Mouse (Mus musculus): ENCODE results near the gene Olfr1280. TPM values are rescaled to one million over a fixed set of nuclear protein-coding genes. Genes with fewer than 3 reads are reported as not detected.
"Not testable (repeated sequence)": the region's sequence is repeated elsewhere in the genome, so short reads cannot be mapped to it uniquely, and the experiment has no call there.

The Olfr1280 gene
- not detected for total RNA-seq (2021)
- long read RNA-seq, experiment 1 = 0 reads
- long read RNA-seq, experiment 2 = 0 reads

DNA sequence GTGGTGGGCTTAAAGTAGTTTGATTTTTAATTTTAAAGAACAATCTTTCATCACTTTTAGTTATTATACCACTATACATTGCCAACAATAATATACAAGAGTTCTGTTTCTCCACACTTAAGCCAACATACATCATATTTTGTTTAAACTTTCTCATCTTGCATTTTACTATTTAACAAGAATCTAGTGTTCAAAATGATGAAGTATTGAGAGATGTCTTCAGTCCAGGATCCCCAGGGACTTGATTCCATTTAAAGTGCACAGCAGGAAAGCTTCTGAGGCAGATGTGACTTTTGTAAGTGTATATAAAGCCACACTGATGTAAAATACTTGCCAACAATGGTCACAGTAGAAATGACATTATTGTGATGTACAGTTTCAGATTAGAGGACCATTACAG is at the start of gene Olfr1280:
TSS of gene Olfr1280 (plus strand) at position 301 of the 400 bp plus-strand sequence.
- no peak for DNase-seq

DNA sequence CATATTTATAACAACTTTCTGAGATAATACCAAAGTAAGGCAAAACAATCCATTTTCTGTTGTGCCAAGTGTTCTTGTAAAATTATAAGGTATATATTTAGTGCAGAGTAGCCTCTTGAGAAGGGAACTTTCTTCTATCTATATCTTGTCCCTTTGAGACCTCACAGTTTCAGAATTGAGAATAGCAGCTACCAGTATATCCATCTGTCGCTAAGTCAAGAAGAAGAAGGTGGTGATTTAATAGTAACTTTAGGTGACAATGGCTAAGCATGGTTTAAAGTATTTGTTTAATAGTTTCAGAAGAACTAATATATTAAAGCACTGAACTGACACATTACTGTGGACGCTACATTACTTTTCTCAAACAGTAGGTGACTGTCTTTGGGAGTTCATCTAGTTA is 39.8 kb upstream of the Olfr1280 start, which contains the start of gene Olfr1277:
TSS of gene Olfr1277 (minus strand) at position 101 of the 400 bp plus-strand sequence.
- DNase-seq = no peak

DNA sequence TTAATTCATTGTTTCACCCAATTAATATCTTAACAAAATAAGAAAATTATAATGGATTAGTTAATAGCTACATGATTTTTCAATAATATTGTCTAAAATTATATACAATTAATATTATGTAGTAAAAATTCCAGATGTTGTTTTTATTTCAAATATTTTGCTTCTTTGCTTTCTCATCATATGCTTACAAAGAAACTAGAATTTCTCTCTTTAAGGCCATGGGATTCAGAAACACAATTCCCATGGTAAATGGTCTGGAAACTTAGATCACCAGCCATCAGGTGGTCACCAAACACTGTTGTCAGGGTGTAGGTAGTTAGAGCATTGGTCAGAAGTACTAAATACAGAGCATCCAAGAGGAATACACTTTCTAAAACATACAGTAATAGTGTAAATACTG is 24.0 kb upstream of the Olfr1280 start, which contains the start of gene Olfr1278:
TSS of gene Olfr1278 (plus strand) at position 301 of the 400 bp plus-strand sequence.
- DNase-seq = no peak

DNA sequence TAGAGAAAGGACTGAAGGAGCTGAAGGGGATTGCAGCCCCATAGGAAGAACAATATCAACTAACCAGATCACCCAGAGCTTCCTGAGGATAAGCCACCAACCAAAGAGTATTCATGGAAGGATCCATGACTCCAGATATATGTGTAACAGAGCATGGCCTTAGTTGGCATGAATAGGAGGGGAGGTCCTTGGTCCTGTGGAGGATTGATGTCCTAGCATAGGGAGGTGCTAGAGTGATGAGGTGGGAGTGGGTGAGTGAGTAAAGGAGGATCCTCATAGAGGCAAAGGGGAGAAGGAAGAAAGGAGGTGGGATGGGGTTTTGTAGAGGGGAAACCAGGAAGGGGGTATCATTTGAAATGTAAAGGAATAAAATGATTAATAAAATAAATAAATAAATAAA is 15.3 kb upstream of the Olfr1280 start:
- no peak for DNase-seq

DNA sequence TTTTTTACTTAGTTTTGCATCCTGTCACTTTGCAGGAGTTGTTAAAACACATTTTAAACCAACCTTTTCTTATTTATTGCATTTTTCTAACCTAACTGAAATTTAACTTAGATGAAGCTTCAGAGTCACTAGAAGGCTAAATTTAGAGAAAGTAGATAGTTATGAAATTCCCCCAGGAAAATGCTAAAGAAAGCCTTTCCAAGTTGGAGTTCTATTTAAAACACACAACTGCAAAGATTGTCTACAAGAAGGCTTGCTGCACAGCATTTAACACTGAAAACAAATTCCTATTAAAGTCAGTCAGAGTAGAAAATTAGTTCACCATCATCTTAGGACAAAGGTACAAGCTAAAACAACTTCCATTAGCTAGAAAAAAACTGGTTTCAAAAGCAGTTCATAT is 13.4 kb upstream of the Olfr1280 start, which contains the start of gene Olfr1279:
TSS of gene Olfr1279 (plus strand) at position 262 of the 400 bp plus-strand sequence.
- DNase-seq = no peak

DNA sequence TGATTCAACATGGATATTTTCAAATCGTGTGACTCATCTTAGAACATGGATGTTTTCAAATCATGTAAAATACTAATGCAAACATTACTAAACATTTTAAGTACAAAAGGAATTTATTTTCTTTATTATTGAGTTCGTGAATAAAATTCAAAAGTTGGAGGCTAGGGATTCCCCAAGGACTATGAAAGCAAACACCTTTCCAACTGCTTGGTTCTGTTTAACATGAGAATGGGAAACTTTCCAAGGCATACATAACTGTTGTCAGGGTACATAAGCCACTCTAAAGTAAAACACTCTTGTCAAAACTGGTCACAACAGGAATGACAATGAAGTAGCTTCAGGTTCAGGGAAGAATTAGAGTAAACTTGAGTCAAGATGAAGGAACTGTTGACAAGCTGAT is 12.4 kb downstream of the Olfr1280 start, which contains the start of gene Olfr1281:
TSS of gene Olfr1281 (plus strand) at position 301 of the 400 bp plus-strand sequence.
- no peak for DNase-seq

DNA sequence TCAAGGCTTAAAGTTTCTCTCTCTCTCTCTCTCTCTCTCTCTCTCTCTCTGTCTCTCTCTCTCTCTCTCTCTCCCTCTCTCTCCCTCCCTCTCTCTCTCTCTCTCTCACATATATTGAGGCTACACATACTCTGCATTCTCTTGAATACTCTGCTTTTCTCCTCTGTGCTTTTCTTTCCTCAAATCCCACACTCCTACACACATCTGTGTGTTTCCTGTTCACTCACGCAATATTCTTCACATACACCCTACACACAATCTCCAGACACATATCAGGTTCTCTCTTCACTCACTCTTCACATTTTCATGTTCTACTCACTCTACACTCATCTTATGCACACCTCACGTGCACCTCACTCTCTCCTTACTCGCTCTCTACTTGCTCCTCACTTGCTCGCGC is 19.9 kb downstream of the Olfr1280 start:
- DNase-seq = not testable (repeated sequence)

DNA sequence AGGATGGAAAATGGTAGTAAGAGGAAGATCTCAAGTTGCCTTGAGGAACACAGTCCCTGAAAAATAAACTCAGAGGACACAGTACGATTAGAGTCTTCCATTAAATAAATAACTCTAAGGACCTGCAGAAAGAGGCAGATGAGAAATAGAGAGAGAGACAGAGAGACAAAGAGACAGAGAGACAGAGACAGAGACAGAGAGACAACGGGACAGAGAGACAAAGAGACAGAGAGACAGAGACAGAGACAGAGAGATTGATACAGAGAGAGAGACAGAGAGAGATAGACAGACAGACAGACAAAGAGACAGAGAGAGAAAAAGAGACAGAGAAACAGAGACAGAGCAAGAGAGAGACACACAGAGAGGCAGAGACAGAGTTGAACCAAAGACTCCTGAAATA is 22.2 kb downstream of the Olfr1280 start, which contains the start of gene Olfr1282:
TSS of gene Olfr1282 (minus strand) at position 101 of the 400 bp plus-strand sequence.
- no peak for DNase-seq

DNA sequence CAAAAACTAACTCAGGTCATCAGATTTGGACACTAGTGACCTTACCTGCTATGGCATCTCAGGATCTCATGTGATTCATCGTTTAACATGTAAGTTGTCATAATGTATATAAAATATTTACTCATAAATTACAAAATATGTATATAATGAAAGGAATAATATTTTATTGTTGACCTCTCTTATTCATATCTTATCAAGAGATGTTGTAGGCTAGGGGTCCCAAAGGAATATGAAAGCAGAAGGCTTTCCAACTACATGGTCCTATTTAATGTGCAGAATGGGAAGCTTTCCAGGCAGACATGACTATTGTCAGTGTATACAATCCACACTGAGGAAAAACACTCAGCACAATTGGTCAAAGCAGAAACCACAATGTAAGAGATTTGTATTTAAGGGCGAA is 52.7 kb downstream of the Olfr1280 start, which contains the start of gene Olfr1283:
TSS of gene Olfr1283 (plus strand) at position 301 of the 400 bp plus-strand sequence.
- DNase-seq = no peak

DNA sequence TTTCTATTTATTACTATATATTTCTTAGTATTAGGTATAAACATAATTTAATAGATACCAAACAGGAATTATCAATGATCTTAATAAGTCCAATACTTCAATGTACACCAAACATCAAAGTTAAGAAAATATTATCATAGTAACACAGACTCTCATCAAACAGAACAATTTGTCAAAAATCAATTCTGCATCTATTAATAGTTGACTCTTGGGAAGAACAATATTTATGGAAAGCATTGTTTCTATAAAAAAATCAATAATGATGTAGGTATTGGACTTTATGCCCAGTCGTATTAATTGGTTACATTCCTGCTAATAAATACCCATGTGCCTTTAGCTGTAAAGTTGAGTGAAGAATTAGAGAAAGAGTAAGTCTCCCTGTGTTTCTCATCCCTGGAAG is 61.4 kb downstream of the Olfr1280 start, which contains the start of gene Olfr1284:
TSS of gene Olfr1284 (plus strand) at position 301 of the 400 bp plus-strand sequence.
- DNase-seq = no peak

Other genes with a start within 250 kb of the Olfr1280 start
- not detected for gene Gm13941, start 208.0 kb upstream of the Olfr1280 start, total RNA-seq (2021)
- not detected for gene Gm15130, start 161.1 kb upstream of the Olfr1280 start, total RNA-seq (2021)
- not detected for gene 4930430A15Rik, start 84.4 kb upstream of the Olfr1280 start, total RNA-seq (2021)
- not detected for gene Olfr1275, start 78.7 kb upstream of the Olfr1280 start, total RNA-seq (2021)
- gene Olfr1276, start 59.5 kb upstream of the Olfr1280 start, total RNA-seq (2021) = not detected
- not detected for gene Olfr1277, start 39.9 kb upstream of the Olfr1280 start, total RNA-seq (2021)
- not detected for gene Olfr1278, start 23.9 kb upstream of the Olfr1280 start, total RNA-seq (2021)
- not detected for gene Olfr1279, start 13.4 kb upstream of the Olfr1280 start, total RNA-seq (2021)
- gene Olfr1281, start 12.5 kb downstream of the Olfr1280 start, total RNA-seq (2021) = not detected
- not detected for gene Olfr1282, start 22.1 kb downstream of the Olfr1280 start, total RNA-seq (2021)
- gene Olfr1283, start 52.8 kb downstream of the Olfr1280 start, total RNA-seq (2021) = not detected
- gene Olfr1284, start 61.5 kb downstream of the Olfr1280 start, total RNA-seq (2021) = not detected
- gene Olfr1286, start 109.1 kb downstream of the Olfr1280 start, total RNA-seq (2021) = not detected
- not detected for gene Olfr1287, start 135.1 kb downstream of the Olfr1280 start, total RNA-seq (2021)
- not detected for gene Olfr1288, start 160.1 kb downstream of the Olfr1280 start, total RNA-seq (2021)
- not detected for gene Olfr1289, start 166.8 kb downstream of the Olfr1280 start, total RNA-seq (2021)
- not detected for gene Olfr1290, start 179.8 kb downstream of the Olfr1280 start, total RNA-seq (2021)
- gene Olfr1291-ps1, start 183.2 kb downstream of the Olfr1280 start, total RNA-seq (2021) = not detected
- gene Olfr1293-ps, start 211.2 kb downstream of the Olfr1280 start, total RNA-seq (2021) = not detected
- not detected for gene Olfr1294, start 226.3 kb downstream of the Olfr1280 start, total RNA-seq (2021)